Mouse (Mus musculus) E14TG2a.4 (cell line): ENCODE results near the gene Miga2.

Experiments used
- H3K27me3 ChIP-seq: 2 replicates; pipeline ENCODE4 v1.6.1; 2014; ENCODE audit warnings: low read length, control low read depth; ENCODE audit not compliant: insufficient read depth
- H3K36me3 ChIP-seq: 2 replicates; pipeline ENCODE4 v1.6.1; 2014; ENCODE audit warnings: low read length, control low read depth; ENCODE audit not compliant: insufficient read depth
- H3K4me1 ChIP-seq: replicated peaks from 2 replicates; pipeline ENCODE4 v1.6.1; 2014; ENCODE audit warnings: low read depth, low read length, control low read depth
- H3K4me3 ChIP-seq: replicated peaks from 2 replicates; pipeline ENCODE4 v1.5.1; 2014; ENCODE audit warnings: mild to moderate bottlenecking, low read length
- H3K9me3 ChIP-seq: 2 replicates; pipeline ENCODE4 v1.6.1; 2014; ENCODE audit warnings: low read length, control low read depth
- CTCF ChIP-seq: conservative IDR thresholded peaks from 2 replicates; pipeline ENCODE4 v1.5.1; 2014; ENCODE audit warnings: low read length
- NANOG ChIP-seq: IDR thresholded peaks from 2 replicates; pipeline ENCODE4 v1.6.1; 2014; ENCODE audit warnings: borderline replicate concordance, low read length, mixed read lengths
- POU5F1 ChIP-seq: IDR thresholded peaks from 2 replicates; pipeline ENCODE4 v1.6.1; 2014; ENCODE audit warnings: low read length, borderline replicate concordance

Miga2 gene

DNA sequence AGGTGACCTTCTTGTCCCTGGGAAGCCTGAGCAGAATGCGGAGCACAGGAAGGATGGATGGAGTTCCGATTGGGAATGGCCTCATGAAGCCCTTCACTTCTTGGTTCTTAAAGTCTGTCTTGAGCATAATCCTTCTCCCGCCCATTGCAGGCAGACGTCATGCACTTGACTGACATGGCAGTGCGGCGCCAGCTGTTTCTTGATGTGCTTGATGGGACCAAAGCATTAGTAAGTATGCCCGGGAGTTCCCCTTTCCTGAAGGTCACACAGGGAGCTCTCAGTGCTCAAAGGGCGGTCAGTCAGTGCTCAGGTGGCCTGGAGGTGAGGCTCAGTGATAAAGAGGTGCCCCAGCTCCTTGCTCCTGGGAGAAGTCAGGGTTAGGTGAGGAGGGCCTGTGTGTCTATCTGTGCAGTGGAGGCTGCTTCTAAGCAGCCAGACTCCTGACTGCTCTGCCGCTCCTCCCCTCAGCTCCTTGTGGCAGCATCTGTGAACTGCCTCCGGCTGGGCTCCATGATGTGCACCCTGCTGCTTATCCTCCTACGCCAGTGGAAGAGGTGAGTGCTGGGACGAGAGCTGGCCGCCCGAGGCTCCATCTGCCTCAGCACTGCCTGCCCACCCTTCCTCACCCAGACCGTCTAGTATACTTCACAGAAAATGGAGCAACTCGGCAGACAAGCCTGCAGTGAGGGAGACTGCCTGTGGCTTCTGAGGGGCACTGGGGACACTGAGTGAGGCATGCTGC is 27.7 kb upstream of the Miga2 start:
- TF ChIP-seq CTCF (no peak; the same call in 1 of the 2 replicates), NANOG (no peak), POU5F1 (no peak)
- Histone ChIP-seq H3K27me3 (no peaks in the 10 kb centered on the region), H3K4me1 (peaks cover 54% of the 10 kb centered on the region), H3K4me3 (peak overlapping the region; percentile 30), H3K36me3 (peaks cover 96% of the 10 kb centered on the region), H3K9me3 (no peaks in the 10 kb centered on the region)

DNA sequence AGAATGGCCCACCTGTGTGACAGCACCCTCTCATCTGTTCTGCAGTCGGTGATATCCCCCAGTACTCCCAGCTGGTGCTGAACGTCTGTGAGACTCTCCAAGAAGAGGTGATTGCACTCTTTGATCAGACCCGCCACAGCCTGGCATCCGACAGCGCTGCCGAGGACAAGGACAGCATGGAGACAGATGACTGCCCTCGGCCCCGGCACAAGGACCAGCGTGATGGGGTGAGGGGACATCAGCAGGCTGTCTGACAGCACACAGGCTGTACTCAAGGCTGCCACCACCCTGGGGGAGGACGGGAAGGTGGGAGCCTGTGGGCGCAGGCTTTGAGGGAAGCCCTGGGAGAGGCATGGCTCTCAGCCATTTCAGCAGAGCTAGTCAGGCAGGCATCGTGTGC is 26.9 kb upstream of the Miga2 start:
- no peak for TF ChIP-seq POU5F1
- TF ChIP-seq NANOG = no peak
- TF ChIP-seq CTCF = no peak
- H3K27me3 ChIP-seq = no peaks in the 10 kb centered on the region
- peaks cover 54% of the 10 kb centered on the region for H3K4me1 ChIP-seq
- H3K4me3 ChIP-seq = peak overlapping the region; percentile 30; the same call in 1 of the 2 replicates
- H3K9me3 ChIP-seq = no peaks in the 10 kb centered on the region
- peaks cover 96% of the 10 kb centered on the region for H3K36me3 ChIP-seq

DNA sequence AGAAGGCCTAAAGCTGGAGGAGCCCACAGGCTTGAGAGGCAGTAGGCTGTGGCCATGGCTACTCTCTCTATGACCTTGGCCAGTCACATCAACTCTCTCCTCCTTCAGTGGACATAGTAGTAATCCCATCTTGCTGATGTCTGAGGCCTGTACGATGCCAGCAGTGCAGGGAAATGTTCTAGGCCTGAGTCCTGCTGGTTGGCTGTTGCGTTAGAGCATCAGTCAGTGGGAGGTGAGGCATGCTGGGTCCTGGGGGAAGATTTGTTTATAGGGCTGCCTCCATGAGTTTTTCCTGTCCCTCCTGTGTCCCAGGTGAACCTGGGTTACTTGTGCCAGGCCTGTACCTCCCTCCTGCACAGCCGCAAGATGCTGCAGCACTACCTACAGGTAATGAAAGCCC is 22.0 kb upstream of the Miga2 start:
- TF ChIP-seq POU5F1 = no peak
- TF ChIP-seq NANOG = no peak
- no peak for TF ChIP-seq CTCF
- Histone ChIP-seq H3K27me3 (no peaks in the 10 kb centered on the region), H3K4me3 (no peak overlapping the region), H3K36me3 (peaks cover 100% of the 10 kb centered on the region), H3K9me3 (no peaks in the 10 kb centered on the region), H3K4me1 (peaks cover 22% of the 10 kb centered on the region)

DNA sequence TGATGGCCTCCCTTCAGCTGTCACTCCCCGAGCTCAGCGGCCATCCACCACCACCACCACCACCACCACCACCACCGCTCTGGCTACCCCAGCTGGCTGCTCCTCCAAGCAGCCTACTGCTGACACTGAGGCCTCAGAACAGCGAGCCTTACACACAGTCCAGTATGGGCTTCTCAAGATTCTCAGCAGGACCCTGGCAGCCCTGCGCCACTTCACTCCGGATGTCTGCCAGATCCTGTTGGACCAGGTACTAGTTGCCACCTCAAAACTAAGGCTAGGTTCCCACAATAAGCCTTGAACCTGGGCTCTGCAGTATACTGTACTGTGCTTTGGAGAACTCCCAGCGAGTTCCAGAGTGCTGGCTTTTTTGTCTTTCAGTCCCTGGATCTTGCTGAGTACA is 21.5 kb upstream of the Miga2 start:
- TF ChIP-seq NANOG = no peak
- no peak for TF ChIP-seq POU5F1
- TF ChIP-seq CTCF = no peak

DNA sequence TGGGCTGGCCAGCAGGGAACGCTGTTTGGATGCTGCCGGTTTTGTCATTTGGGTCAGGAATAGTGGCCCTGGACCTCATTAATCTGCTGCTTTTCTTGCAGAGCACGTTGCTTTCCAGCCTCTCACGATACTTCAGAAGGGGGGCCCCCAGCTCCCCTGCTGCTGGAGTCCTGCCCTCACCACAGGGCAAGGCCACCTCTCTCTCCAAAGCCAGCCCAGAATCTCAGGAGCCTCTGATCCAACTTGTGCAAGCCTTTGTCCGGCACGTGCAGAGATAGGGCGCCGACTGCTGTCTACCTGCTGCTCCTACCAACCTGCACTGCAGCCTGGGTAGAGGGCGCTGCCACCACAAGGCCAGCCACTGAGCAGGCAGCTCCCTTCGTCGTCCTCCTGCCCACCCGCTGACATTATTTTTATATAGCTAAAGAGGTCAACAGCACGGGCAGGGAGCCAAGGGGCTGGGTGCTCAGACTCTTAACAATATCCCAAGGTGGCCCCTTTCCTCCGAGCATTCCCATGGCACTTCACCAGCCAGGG is 20.4 kb upstream of the Miga2 start:
- Histone ChIP-seq H3K4me3 (no peak overlapping the region), H3K27me3 (no peaks in the 10 kb centered on the region), H3K36me3 (peaks cover 100% of the 10 kb centered on the region), H3K4me1 (peaks cover 20% of the 10 kb centered on the region), H3K9me3 (no peaks in the 10 kb centered on the region)
- TF ChIP-seq NANOG (no peak), POU5F1 (no peak), CTCF (no peak)

More for the DNA sequence above, 21.5 kb upstream of the Miga2 start:
- no peaks in the 10 kb centered on the region for H3K9me3 ChIP-seq
- peaks cover 100% of the 10 kb centered on the region for H3K36me3 ChIP-seq
- H3K4me3 ChIP-seq = no peak overlapping the region
- H3K27me3 ChIP-seq = no peaks in the 10 kb centered on the region
- H3K4me1 ChIP-seq = peaks cover 18% of the 10 kb centered on the region

DNA sequence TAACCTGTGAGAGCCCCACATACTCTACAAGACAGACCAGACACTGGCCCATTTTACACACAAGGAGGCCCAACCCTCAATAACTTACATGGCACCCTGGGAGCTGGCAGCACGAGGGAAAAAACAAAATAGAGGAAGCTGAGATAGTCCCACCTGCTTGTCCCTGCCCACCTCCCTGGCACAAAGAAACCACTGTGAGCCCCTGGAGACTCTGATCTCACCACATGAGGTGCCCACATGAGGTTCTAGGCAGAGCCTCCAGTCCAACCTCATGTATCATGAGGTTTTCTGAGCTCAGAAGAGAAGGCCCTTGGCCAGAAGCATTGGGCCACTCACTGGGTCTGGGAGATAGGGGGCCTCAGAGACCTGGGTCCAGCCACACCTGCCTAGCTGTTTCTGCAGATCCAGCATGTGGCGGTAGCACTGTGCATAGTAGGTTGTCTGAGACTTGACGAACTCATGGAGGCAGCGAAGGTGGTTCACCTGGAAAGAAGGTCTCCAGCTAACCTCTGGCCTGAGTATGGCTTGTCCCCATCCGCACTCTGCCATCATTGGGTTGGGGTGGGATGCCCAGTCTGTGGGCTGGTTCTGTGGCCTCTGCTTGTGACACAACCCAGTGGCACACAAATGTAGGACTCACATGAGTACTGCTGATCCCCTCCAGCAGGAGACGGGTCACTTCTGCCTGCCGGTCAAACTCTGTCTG is 17.9 kb upstream of the Miga2 start:
- H3K4me3 ChIP-seq = no peak overlapping the region
- H3K27me3 ChIP-seq = no peaks in the 10 kb centered on the region
- H3K9me3 ChIP-seq = no peaks in the 10 kb centered on the region
- peaks cover 43% of the 10 kb centered on the region for H3K4me1 ChIP-seq
- TF ChIP-seq CTCF (no peak), POU5F1 (no peak), NANOG (no peak)
- peaks cover 100% of the 10 kb centered on the region for H3K36me3 ChIP-seq

DNA sequence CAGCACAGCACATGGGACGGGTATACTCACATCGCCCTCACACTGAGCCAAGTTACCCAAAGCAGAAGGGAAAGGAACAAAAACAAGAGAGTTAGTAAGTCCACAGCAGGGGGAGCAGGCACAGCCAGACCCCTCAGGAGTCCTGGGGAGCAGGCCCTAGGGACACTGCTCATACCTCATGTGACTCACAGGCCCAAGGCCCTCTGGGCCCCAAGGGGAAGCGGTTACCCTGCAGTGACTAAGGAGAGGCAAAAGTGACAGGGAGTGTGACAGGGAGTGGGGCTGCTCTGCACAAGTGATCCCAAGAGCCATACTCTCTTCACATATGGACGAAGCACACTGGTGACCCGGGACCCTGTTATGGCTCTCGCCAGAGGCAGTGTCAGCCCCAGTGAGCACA is 14.8 kb upstream of the Miga2 start:
- H3K36me3 ChIP-seq = peaks cover 91% of the 10 kb centered on the region
- H3K4me1 ChIP-seq = peaks cover 44% of the 10 kb centered on the region
- H3K9me3 ChIP-seq = no peaks in the 10 kb centered on the region
- no peak for TF ChIP-seq POU5F1
- no peak for TF ChIP-seq CTCF
- no peak for TF ChIP-seq NANOG
- H3K27me3 ChIP-seq = no peaks in the 10 kb centered on the region
- peak overlapping the region; percentile 20; the same call in 1 of the 2 replicates for H3K4me3 ChIP-seq

DNA sequence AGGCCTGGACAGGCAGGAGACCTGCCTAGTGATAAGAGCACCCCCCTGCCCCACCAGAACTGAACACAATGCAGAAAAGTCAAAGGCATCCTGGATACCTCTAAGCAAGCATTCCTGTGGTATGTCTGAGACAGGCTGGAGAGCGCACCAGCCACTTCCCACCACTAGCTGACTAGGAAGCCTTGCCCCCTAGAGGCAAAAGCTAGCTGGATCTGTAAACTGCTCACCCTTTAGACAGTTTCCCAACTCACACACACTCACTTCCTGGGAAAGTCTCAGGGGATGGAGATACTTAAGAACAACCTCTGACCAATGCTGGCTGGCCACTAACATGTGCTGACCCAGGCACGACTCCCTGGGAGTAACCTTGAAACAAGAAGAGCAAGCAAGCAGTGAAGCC is 12.9 kb upstream of the Miga2 start:
- TF ChIP-seq CTCF (peak; percentile 44), NANOG (no peak)
- no peaks in the 10 kb centered on the region for H3K9me3 ChIP-seq
- H3K4me3 ChIP-seq = no peak overlapping the region
- no peaks in the 10 kb centered on the region for H3K27me3 ChIP-seq
- H3K36me3 ChIP-seq = peaks cover 88% of the 10 kb centered on the region
- H3K4me1 ChIP-seq = peaks cover 62% of the 10 kb centered on the region
